Mouse (Mus musculus) thymus, postnatal 14 days (tissue): ENCODE measurements around the gene Sfta2.

Source experiments
- DNase-seq: peaks from one replicate; pipeline ENCODE4 v3.0.0; 2021

Gene Sfta2

DNA sequence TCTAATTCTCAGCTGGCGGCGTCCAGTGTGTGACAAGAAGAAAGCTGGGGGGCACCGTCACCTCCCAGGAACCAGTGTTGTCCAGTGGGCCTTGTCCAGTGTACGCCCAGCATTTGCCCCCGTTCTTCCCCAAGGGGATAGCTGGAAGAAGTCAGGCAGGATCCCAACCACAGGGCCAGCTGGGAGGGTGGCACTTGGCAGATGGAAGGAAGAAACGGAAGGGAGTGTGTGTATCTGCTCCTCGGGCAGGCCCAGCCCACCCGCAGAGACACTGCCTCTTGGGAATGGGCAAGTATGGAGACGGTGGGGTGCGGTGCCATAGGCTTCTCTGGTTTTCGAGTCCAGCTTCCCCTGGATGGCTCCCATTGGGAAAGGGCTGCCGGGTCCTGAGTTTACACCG, 80.6 kb downstream of the Sfta2 start:
- no peak for DNase-seq

DNA sequence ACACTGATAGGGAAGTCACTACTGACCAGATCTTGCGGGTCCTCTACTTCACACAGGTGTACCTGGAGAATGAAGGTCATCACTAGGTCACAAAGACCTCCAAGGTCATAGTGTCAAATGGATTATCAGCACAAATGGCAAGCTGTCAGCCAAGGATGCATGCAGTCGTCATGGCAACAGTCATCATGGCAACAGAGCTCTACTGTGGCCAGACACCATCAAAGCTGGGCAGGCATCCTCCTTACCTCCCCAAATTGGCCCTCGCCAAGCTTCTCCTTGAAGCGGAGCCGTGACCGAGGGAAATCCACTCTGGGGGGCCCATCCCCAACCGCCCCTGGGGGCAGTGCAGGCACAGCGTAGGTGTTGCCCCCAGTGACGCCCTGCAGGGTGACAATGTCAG, 83.7 kb downstream of the Sfta2 start:
- no peak for DNase-seq

DNA sequence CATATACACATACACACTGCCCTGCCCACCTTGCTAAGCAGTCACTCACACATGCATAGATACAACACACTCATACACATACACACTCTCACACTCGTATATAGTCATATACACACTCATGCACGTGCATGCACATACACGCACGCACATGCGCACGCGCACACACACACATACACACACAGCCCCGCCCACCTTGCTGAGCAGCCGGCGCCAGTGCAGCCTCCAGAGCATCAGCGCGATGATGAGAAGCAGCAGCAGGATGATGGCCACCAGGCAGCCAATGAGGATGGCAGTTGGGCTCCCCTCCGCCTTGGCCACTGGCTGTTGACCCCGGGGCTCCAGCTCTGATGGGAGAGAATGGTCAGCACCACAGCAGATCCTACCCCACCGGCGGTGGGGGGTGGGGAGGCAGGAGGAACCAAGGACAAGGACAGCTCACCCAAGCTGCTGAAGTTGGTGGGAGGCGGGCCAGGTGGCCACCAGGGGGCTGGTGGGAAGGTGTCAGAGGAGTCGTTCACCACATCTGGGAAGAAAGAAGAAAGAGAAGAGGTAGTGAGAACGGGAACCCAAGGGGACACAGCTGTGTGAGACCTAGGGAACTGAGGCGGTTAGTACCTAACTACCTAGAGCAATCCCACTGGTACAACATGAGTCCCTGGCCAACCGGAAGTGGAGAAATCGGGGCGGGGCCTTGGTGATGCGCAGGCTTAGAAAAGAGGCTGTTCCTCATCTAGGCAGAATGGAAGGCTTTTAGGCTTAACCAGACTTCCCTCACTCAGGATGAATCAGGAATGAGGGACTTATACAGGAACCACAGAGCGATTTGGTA, 87.2 kb downstream of the Sfta2 start:
- DNase-seq, result peak; percentile 71

DNA sequence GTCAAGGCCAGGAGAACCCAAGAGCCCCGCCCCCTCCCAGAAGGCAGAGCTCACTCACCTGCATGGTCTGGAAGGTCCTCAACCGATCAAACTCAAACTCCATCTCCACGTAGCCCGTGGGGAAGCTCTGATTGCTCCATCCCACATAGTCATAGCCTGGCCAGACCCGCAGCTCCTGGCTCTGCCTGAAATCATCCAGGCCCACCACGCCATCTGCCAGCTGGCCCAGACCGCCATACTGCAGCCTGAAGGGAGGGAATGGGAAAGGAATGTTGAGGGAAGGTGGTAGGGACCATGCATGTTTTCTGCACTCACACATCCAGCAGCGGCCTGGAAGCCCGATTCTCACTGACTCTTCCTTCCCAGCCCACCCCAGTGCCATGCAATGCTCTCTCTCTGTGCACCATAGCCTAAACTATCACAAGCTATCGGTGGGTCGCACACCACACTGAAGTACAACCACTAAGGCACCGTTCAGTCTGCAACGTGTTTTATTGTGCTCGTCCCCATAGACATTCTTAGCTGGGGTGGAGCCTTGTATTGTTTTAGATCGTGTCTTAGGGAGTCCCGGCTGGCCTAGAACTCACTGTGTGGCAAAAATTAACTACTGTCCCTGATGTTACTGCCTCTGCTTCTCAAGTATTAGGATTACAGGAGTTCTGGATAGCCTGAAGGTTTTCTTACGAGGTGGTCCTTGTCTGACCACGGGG, 88.7 kb downstream of the Sfta2 start:
- no peak for DNase-seq

DNA sequence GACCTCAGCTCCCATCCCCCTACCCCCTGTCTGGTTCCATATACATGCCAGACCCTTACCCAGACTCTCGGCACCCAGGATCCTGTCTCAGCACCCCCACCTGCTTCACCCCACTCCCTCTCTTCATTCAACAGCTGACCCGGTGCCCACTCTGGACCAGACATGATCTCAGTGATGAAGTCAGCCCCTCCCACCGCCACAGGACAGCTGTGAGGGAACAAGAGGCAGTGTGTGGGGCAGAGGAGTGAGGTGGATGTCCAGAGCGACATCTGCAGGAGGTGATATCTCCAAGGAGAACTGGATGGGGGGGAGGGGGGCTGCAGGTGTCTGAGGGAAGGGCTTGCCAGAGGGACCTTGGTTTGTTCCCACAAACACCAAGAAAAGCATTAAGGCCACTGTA, 90.5 kb downstream of the Sfta2 start:
- DNase-seq, result no peak

DNA sequence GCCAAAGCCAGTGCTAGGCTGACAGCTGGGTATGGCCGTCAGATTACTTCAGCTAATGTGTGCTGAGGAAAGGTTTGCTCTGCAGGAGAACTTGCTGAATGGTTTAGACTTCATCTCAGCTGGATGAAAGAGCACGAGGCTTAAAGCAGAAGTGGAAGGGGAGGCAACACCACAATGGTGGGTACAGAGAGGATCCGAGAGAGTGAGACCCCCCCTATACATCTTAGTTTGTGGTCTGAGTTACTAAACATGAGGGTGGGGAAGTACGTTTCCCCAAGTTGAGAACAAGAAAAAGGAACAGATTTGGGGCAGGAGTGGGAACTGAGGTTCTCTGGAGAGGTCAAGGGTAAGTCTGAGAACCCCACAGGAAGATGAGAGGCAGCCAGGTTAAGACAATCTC, 91.0 kb downstream of the Sfta2 start:
- no peak for DNase-seq

DNA sequence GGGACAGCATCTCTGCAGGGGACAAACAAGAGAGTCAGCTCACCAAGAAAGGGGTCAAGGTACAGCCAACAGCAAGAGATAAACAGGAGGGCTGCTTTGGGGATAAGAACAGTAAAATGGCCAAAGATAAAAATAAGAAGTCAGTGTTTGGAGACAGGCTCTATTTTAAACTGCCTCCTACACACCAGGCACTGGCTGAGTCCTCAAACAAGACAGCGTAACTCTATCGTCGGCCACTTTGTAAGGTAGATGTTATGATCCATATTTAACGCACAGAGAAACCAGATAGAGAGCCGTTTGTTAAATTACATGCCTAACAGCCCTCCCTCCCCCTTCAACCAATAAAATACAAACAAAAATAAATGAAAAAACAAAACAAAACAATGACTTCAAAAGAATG, 92.6 kb downstream of the Sfta2 start:
- DNase-seq, result no peak

DNA sequence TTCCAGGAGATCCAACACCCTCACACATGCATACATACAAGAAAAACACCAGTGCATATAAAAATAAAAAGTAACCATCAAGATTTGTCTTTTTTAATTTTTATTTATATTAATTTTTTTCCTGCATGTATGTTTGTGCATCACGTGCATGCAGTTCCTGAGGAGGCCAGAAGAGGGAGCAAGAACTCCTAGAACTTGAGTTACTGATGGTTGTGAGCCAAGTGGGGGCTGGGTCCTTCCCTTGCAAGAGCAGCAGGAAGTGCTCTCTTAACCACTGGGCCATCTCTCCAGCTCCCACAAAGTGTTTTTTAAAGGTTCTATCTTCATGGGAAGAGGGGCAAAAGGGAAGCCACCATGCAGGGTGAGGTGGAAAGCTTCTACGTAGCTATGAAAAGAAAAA, 93.9 kb downstream of the Sfta2 start:
- DNase-seq, result peak; percentile 65

DNA sequence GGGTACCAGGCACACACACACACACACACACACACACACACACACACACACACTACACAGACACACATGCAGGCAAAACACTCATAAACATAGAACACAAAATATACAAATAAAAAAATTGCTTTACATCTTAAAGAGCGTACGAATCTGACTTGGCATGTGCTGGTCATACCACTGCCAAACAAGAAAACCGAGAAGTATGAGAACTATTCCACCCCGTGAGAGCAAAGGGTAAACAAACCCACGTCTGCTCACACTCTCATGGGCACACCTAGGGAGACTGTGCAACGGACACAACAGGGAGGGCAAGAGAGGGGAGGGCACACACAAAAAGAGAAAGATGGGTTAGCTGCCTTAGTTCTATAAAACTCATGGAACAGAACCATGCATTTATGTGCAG, 95.3 kb downstream of the Sfta2 start:
- DNase-seq, result no peak

DNA sequence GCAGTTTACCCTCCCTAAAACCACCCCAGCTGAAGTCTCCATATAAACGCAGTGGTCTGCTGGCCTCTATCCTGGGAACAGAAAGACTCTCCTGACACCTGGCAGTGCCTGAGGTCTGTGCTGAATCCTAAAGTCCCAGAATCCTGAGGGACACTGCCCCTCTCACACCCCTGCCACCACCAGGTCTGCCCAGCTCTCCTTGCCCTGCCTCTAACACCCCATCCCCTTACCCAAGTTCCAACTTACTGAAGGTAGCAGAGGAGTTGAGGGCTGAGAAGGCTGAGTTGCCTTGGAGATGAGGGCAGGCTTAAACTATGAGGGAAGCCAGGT, 96.0 kb downstream of the Sfta2 start:
- no peak for DNase-seq

DNA sequence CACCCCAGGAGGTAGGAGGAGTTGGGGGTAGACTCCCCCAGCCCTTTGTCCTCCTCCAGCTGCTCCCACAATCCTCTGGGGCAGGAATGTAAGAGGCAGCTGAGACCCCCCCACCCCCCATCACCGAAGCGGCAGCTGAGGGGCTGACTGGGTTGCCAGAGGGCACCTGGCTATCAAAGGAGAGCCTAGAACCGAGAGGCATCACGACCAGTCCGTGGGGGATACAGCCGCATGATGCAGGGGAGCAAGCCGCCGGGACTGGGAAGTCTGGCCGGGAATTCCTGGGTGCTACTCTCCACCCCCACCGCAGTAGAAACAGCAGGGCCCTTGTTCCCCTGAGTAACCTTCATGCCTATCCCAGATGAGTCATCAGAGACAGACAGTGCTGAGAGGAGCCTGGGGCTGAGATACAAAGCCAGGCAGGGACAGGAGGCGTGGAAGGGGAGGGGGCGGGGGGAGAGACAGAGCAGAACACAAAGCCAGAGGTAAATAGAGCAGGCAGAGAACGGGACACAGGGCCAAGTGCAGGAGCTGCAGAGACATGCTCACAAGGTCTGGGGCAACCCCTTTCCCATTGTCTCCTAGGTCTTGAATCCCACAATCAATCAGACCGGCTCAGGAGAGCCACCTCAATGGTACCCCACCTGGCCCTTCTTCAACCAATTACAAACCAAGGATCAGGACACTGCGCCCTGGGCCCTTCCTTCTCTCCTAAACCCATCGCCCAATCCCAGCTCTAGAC, 96.6 kb downstream of the Sfta2 start:
- DNase-seq, result no peak

DNA sequence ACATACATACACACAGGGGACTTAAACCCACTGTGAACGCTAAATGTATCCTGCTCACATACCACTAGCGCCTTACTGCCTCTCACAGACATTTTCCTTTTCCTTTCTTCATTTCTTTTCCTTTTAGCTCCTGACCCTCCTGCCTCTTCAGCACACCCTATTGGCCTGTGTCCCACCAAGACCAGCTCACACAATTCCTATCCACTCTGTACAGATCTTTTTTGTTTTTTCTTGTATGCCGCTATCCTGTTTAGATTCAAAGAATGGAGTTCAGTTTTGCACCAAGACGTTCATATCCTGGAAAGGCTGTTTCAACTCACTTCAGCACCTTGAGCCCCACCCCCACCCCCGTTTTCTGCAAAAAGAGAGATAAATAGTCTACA, 97.1 kb downstream of the Sfta2 start:
- no peak for DNase-seq

DNA sequence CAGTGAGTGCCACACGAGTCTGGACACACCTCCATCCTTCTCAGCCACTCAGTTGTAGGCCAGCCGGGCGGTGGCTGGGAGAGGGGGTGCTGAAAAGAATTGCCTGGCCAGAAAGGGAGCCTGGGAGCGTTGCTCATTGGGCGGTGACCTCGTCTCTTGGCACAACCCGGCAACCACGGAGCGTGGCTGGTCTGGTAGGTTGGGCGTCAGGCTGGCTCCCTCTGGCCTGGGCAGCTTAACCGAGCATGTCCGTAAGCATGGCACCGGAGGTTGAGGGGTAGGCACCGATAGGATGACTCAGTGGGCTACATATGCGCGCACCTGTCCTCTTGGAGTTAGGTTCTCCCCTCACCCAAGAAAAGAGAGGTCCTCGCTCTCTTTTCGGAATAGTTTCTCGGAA, 98.6 kb downstream of the Sfta2 start:
- DNase-seq, result peak; percentile 37
